Mouse (Mus musculus) bone marrow, adult 2 months (tissue): ENCODE measurements around the gene Tead1.

Source experiments
- CTCF ChIP-seq: fragments of 200-500 bp; IDR thresholded peaks from 2 replicates; pipeline ENCODE4 v1.5.1; 2011; ENCODE audit warnings: low read length, control low read depth; ENCODE audit not compliant: control insufficient read depth, insufficient read depth
- POLR2A ChIP-seq: fragments of 200-500 bp; IDR thresholded peaks from 2 replicates; pipeline ENCODE4 v1.6.1; 2011; ENCODE audit warnings: low read depth, mild to moderate bottlenecking, control low read depth, low read length, borderline replicate concordance; ENCODE audit not compliant: control insufficient read depth

DNA sequence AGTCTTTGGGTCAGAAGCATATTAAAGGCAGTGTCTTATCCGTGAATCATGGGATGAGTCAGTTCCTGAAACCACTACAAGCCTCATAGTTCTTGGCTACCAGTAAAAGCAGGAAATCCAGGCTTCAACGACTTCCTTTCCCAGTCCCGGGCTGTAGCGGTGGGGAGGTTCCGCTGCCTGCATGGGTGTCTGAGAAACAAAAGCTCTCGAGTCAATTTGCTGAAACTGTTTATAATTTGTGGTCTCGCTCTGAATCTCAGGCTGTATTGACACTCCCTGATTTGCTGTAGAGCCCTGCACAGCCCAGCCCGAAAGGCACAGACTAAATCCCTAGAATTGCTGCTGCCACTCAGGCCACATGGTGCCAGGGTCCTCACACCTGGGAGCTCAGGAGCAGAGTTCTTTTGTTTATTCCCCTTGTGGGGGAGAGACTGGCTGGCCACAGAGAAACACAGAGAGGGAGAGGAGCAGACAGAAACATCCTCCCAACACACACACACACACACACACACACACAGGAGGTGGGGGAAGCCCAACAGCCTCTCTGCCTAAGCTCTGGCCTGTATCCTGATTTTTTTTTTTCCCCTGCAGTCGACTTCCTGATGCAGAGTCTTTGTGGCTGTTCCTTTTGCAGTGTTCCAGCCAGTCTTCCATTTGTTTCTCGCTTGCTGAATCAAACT lies 18.2 kb downstream of the Tead1 start:
- TF ChIP-seq CTCF (no peak), POLR2A (no peak)
